ENCODE assay signal across 8 mouse cellular contexts in the genomic region with DNA sequence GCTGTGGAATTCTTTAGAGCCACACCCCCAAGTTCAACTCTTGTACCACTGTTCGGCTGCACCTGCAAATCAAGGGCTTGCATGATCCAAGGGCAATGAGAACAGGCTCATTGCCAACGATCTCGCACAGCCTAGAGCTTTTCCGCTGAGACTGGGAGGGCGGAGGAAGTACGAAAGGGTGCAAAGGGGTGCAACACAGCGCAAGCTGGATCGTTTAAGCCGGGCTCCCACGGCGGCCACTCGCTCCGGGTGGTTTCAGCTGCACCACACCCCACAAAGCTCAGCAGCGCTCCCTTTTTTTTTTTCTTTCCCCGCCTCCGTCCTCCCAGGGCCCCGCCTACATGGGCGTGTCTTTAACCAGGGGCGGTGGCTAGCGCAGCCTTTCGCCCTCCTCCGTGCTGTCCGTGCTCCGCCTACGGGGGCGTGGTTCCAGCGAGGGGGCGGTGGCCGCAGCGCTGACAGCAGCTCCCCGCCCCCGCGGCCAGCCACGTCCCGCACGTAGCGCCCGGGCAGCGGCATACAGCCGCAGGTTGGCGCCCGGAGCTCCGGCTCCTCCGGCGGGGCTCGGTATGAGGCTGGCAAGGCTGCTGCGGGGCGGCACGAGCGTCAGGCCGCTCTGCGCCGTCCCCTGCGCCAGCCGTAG. TPM values are rescaled to one million over a fixed set of nuclear protein-coding genes. Genes with fewer than 3 reads are reported as not detected.
DNase-seq lines count a peak whose midpoint lies in the region; ATAC-seq and TF ChIP-seq lines count a peak whose summit lies in the region.

Pdk1 (plus strand) TSS at position 424 of the 643 bp plus-strand sequence.

- peaks cover 27% of the 10 kb centered on the region for H3K4me1 ChIP-seq in hindbrain, embryonic 10.5 days (replicated peaks)
- peaks cover 8% of the 10 kb centered on the region; the same call in 1 of the 2 replicates for H3K4me1 ChIP-seq in lung, postnatal 0 days (ENCODE audit: insufficient read depth, low read depth, low read length)

- H3K27ac ChIP-seq in hindbrain, embryonic 10.5 days, result peak within 1 kb of the TSS; percentile 96
- peak within 1 kb of the TSS; percentile 91 for H3K27ac ChIP-seq in lung, postnatal 0 days (ENCODE audit: low read length)

- peak within 1 kb of the TSS; percentile 80 for H3K4me3 ChIP-seq in hindbrain, embryonic 10.5 days
- H3K4me3 ChIP-seq in lung, postnatal 0 days (ENCODE audit: low read depth, low read length), result peak within 1 kb of the TSS; percentile 74

- peak; percentile 86 for ATAC-seq in frontal cortex, adult (ENCODE audit: low TSS enrichment)
- peak; percentile 98 for ATAC-seq in lung, postnatal 0 days

- peak within 1 kb of the TSS; percentile 71 for H3K9ac ChIP-seq in lung, postnatal 0 days (replicated peaks; ENCODE audit: low read depth)

- H3K36me3 ChIP-seq in hindbrain, embryonic 10.5 days, result peaks cover 2% of the 10 kb centered on the region; the same call in 1 of the 2 replicates
- no peaks in the 10 kb centered on the region for H3K36me3 ChIP-seq in lung, postnatal 0 days (ENCODE audit: insufficient read depth, low read length)

- under 1% methylated on average over 55 of the region's 55 CpGs for WGBS in hindbrain, embryonic 10.5 days
- under 1% methylated on average over 44 of the region's 55 CpGs for WGBS in lung, postnatal 0 days

- peak; percentile 21 for TF ChIP-seq CTCF in lung, postnatal 0 days (IDR thresholded peaks at IDR 0.05)

- TF ChIP-seq EP300 in lung, postnatal 0 days (IDR thresholded peaks at IDR 0.05), result no peak

- H3K27me3 ChIP-seq in hindbrain, embryonic 10.5 days (ENCODE audit: insufficient read depth, poor library complexity, severe bottlenecking), result no peaks in the 10 kb centered on the region
- H3K27me3 ChIP-seq in lung, postnatal 0 days (replicated peaks; ENCODE audit: insufficient read depth, low read length), result no peaks in the 10 kb centered on the region

- no peaks in the 10 kb centered on the region for H3K9me3 ChIP-seq in hindbrain, embryonic 10.5 days
- H3K9me3 ChIP-seq in lung, postnatal 0 days (ENCODE audit: low read length), result no peaks in the 10 kb centered on the region

- H3K4me2 ChIP-seq in lung, postnatal 0 days (replicated peaks; ENCODE audit: low read depth, low read length), result peak within 1 kb of the TSS; percentile 90

- DNase-seq in MN1 (ENCODE audit: low spot score), result peak; percentile 98
- DNase-seq in cerebellum, adult 9-10 months, result peak; percentile 97
- peak; percentile 97 for DNase-seq in hindbrain, embryonic 10.5 days (ENCODE audit: low spot score)
- DNase-seq in layer of hippocampus, adult 9-11 months, result peak; percentile 98
- DNase-seq in lung, postnatal 0 days (ENCODE audit: low spot score), result peak; percentile 98
- DNase-seq in ovary, postnatal 14 days (ENCODE audit: low spot score), result peak; percentile 98
- peak; percentile 100 for DNase-seq in thymus, postnatal 14 days

RNA-seq across cellular contexts. Expression of gene Pdk1, which starts in this region (rescaled TPM):
- polyA plus RNA-seq in hindbrain, embryonic 10.5 days (2016; fragmentation: Nextera tagmentation; extraction: Ambion mirVana), result 34.5 and 56.1 TPM in 2 replicates
- polyA plus RNA-seq in lung, postnatal 0 days (2015; fragmentation: Nextera tagmentation; extraction: Ambion mirVana), result 21.1 and 21.8 TPM in 2 replicates

Comparison
In these comparisons a context has a peak if more than half of its experiments do, and no peak if none do; other contexts are left out.
1. Peak in every context shown above with its lines: DNase-seq, ATAC-seq, H3K4me3 ChIP-seq and H3K27ac ChIP-seq.